Mouse (Mus musculus): ENCODE measurements around the gene Piezo1.

- TF ChIP-seq CTCF (IDR thresholded peaks at IDR 0.05; ENCODE audit: insufficient read depth, low read depth, low read length) (no peak), POLR2A (IDR thresholded peaks at IDR 0.05; ENCODE audit: insufficient read depth, low read depth, low read length) (0 out of 2 replicates have a peak, but pooled peaks have one; percentile 21)
Observed at GRCm38 (mm10) chr8:122444058-122444748, 106.9 kb downstream of the Piezo1 start.

Data from olfactory bulb, adult 2 months (tissue).